Mouse (Mus musculus) liver, embryonic 16.5 days (tissue): ENCODE measurements at regions not wholly inside any gene's neighbourhood (a gene's known extent, or its start where the extent isn't known, plus 50 kb on each side); places are given as distances from the start of the nearest gene placed in this dataset.

Experiments used
- ATAC-seq: fragments of 200-750 bp; cut with Nextera tagmentation; 2 replicates; pipeline ENCODE4 v1.8.0; 2017; ENCODE audit warnings: low read depth, mild to moderate bottlenecking, moderate number of reproducible peaks, moderate library complexity
- H3K27ac ChIP-seq: fragments of 300-500 bp; sonication (generic); 2 replicates; pipeline ENCODE4 v1.5.1; 2014; ENCODE audit warnings: mild to moderate bottlenecking, low read length
- H3K27me3 ChIP-seq: fragments of 300-500 bp; sonication (generic); 2 replicates; pipeline ENCODE4 v1.6.1; 2014; ENCODE audit warnings: low read depth, low read length, mixed read lengths; ENCODE audit not compliant: control insufficient read depth, insufficient read depth
- H3K36me3 ChIP-seq: fragments of 300-500 bp; sonication (generic); 2 replicates; pipeline ENCODE4 v1.6.1; 2014; ENCODE audit warnings: mild to moderate bottlenecking; ENCODE audit not compliant: control insufficient read depth, insufficient read depth
- H3K4me1 ChIP-seq: fragments of 300-500 bp; sonication (generic); 2 replicates; pipeline ENCODE4 v1.6.1; 2014; ENCODE audit warnings: low read depth, low read length, mixed read lengths; ENCODE audit not compliant: control insufficient read depth
- H3K4me2 ChIP-seq: fragments of 300-500 bp; sonication (generic); 2 replicates; pipeline ENCODE4 v1.6.1; 2014; ENCODE audit warnings: low read depth, low read length, mixed read lengths
- H3K4me3 ChIP-seq: fragments of 300-500 bp; sonication (generic); 2 replicates; pipeline ENCODE4 v1.5.1; 2014; ENCODE audit warnings: low read depth, mild to moderate bottlenecking, low read length
- H3K9ac ChIP-seq: fragments of 300-500 bp; sonication (generic); 2 replicates; pipeline ENCODE4 v1.6.1; 2014; ENCODE audit warnings: low read depth, low read length
- H3K9me3 ChIP-seq: fragments of 300-500 bp; sonication (generic); replicated peaks from 2 replicates; pipeline ENCODE4 v1.6.1; 2016; ENCODE audit warnings: low read length; ENCODE audit not compliant: control insufficient read depth
- WGBS: fragments of 180-500 bp; shearing (Covaris S2); extraction: QIAGEN DNeasy Blood & Tissue Kit; methylation state at CpG from one replicate; pipeline ENCODE4 v1.1.7; 2014; ENCODE audit not compliant: insufficient replicate concordance; 5-methylcytosine and 5-hydroxymethylcytosine counted together

- Histone ChIP-seq H3K4me1 (no peaks in the 10 kb centered on the region), H3K4me2 (no peak overlapping the region), H3K27ac (no peak overlapping the region), H3K4me3 (no peak overlapping the region), H3K9ac (no peak overlapping the region), H3K9me3 (no peaks in the 10 kb centered on the region; the same call in 1 of the 2 replicates), H3K36me3 (no peaks in the 10 kb centered on the region), H3K27me3 (no peaks in the 10 kb centered on the region)
- ATAC-seq = no peak
- WGBS = 72% methylated on average over 6 of the region's 6 CpGs
Measured at GRCm38 (mm10) chr1:39047316-39047715, 61.9 kb downstream of the Pdcl3 start.

GRCm38 (mm10) chr1:39057304-39057703, 71.9 kb downstream of the Pdcl3 start:
- no peak for ATAC-seq
- WGBS = 71% methylated on average over 6 of the region's 6 CpGs
- no peak overlapping the region for H3K4me2 ChIP-seq
- H3K27me3 ChIP-seq = no peaks in the 10 kb centered on the region
- no peak overlapping the region for H3K9ac ChIP-seq
- H3K27ac ChIP-seq = no peak overlapping the region
- no peaks in the 10 kb centered on the region for H3K4me1 ChIP-seq
- no peaks in the 10 kb centered on the region for H3K36me3 ChIP-seq
- no peaks in the 10 kb centered on the region for H3K9me3 ChIP-seq
- H3K4me3 ChIP-seq = no peak overlapping the region

GRCm38 (mm10) chr1:39062509-39062908, 77.1 kb downstream of the Pdcl3 start:
- H3K27me3 ChIP-seq = no peaks in the 10 kb centered on the region
- 67% methylated on average over 6 of the region's 6 CpGs for WGBS
- no peak for ATAC-seq
- no peak overlapping the region for H3K9ac ChIP-seq
- H3K36me3 ChIP-seq = no peaks in the 10 kb centered on the region
- no peak overlapping the region for H3K4me3 ChIP-seq
- H3K9me3 ChIP-seq = no peaks in the 10 kb centered on the region
- no peak overlapping the region for H3K4me2 ChIP-seq
- H3K27ac ChIP-seq = no peak overlapping the region
- H3K4me1 ChIP-seq = no peaks in the 10 kb centered on the region

GRCm38 (mm10) chr1:39063666-39064385, 78.4 kb downstream of the Pdcl3 start:
- Histone ChIP-seq H3K4me3 (no peak overlapping the region), H3K36me3 (no peaks in the 10 kb centered on the region), H3K27me3 (no peaks in the 10 kb centered on the region), H3K4me1 (no peaks in the 10 kb centered on the region), H3K4me2 (no peak overlapping the region), H3K9me3 (no peaks in the 10 kb centered on the region), H3K9ac (no peak overlapping the region), H3K27ac (no peak overlapping the region)
- ATAC-seq = no peak
- WGBS = 58% methylated on average over 13 of the region's 13 CpGs

GRCm38 (mm10) chr1:39064781-39065180, 79.4 kb downstream of the Pdcl3 start:
- H3K9me3 ChIP-seq = no peaks in the 10 kb centered on the region
- H3K27me3 ChIP-seq = no peaks in the 10 kb centered on the region
- H3K4me3 ChIP-seq = no peak overlapping the region
- WGBS = 53% methylated on average over 3 of the region's 3 CpGs
- H3K4me1 ChIP-seq = no peaks in the 10 kb centered on the region; the same call in 1 of the 2 replicates
- no peak overlapping the region for H3K27ac ChIP-seq
- no peak overlapping the region for H3K9ac ChIP-seq
- ATAC-seq = no peak
- H3K4me2 ChIP-seq = no peak overlapping the region
- no peaks in the 10 kb centered on the region for H3K36me3 ChIP-seq

GRCm38 (mm10) chr1:39067901-39068300, 82.5 kb downstream of the Pdcl3 start:
- Histone ChIP-seq H3K27me3 (no peaks in the 10 kb centered on the region), H3K4me2 (no peak overlapping the region), H3K27ac (0 out of 2 replicates have a peak overlapping the region, but pooled peaks have one; percentile 11), H3K4me3 (no peak overlapping the region), H3K9me3 (no peaks in the 10 kb centered on the region), H3K4me1 (no peaks in the 10 kb centered on the region; the same call in 1 of the 2 replicates), H3K9ac (no peak overlapping the region), H3K36me3 (no peaks in the 10 kb centered on the region)
- 35% methylated on average over 3 of the region's 3 CpGs for WGBS
- peak; percentile 78 for ATAC-seq

- H3K27me3 ChIP-seq = no peaks in the 10 kb centered on the region
- no peak overlapping the region for H3K4me2 ChIP-seq
- no peaks in the 10 kb centered on the region for H3K9me3 ChIP-seq
- no peak overlapping the region for H3K4me3 ChIP-seq
- no peaks in the 10 kb centered on the region for H3K36me3 ChIP-seq
- 32% methylated on average over 11 of the region's 11 CpGs for WGBS
- no peak overlapping the region for H3K9ac ChIP-seq
- ATAC-seq = no peak
- no peaks in the 10 kb centered on the region; the same call in 1 of the 2 replicates for H3K4me1 ChIP-seq
- no peak overlapping the region for H3K27ac ChIP-seq
Measured at GRCm38 (mm10) chr1:39069086-39069655, 83.8 kb downstream of the Pdcl3 start.

GRCm38 (mm10) chr1:39069676-39070075, 84.3 kb downstream of the Pdcl3 start:
- WGBS = 45% methylated on average over 7 of the region's 7 CpGs
- no peak overlapping the region for H3K27ac ChIP-seq
- no peaks in the 10 kb centered on the region for H3K36me3 ChIP-seq
- no peak for ATAC-seq
- H3K4me2 ChIP-seq = no peak overlapping the region
- H3K9ac ChIP-seq = no peak overlapping the region
- H3K27me3 ChIP-seq = no peaks in the 10 kb centered on the region
- H3K4me3 ChIP-seq = no peak overlapping the region
- no peaks in the 10 kb centered on the region for H3K9me3 ChIP-seq
- no peaks in the 10 kb centered on the region; the same call in 1 of the 2 replicates for H3K4me1 ChIP-seq

GRCm38 (mm10) chr1:39075966-39076365, 90.6 kb downstream of the Pdcl3 start:
- WGBS = 55% methylated on average over 5 of the region's 5 CpGs
- Histone ChIP-seq H3K36me3 (no peaks in the 10 kb centered on the region), H3K9ac (no peak overlapping the region), H3K27me3 (no peaks in the 10 kb centered on the region), H3K4me1 (no peaks in the 10 kb centered on the region), H3K9me3 (no peaks in the 10 kb centered on the region), H3K4me2 (no peak overlapping the region), H3K27ac (no peak overlapping the region), H3K4me3 (no peak overlapping the region)
- no peak for ATAC-seq
